Mouse (Mus musculus) granulocyte monocyte progenitor cell, adult 5-6 weeks (primary cell): ENCODE measurements around the gene Med20. TPM values are rescaled to one million over a fixed set of nuclear protein-coding genes. Genes with fewer than 3 reads are reported as not detected.
"Not testable (repeated sequence)": the region's sequence is repeated elsewhere in the genome, so short reads cannot be mapped to it uniquely, and the experiment has no call there.

Experiments
- ATAC-seq: replicated peaks from 2 replicates; pipeline ENCODE4 v1.8.0; 2016; ENCODE audit warnings: mild to moderate bottlenecking, moderate TSS enrichment, inconsistent platforms; ENCODE audit not compliant: poor library complexity, severe bottlenecking
- total RNA-seq, 2 experiments: library from RNA; stranded (forward) in 1 of 2; stranded (reverse) in 1 of 2; fragments of 200-712, 200-1000 nt in 1 of 2; fragments of >200 nt in 1 of 2; fragmentation: Nextera tagmentation in 1 of 2; gene quantifications; 2 replicates each; pipeline ENCODE4 v1.2.3; 2014 to 2017

Med20 gene
- total RNA-seq, 2 experiments from 2014 or later: 26.3 to 29.5 TPM

GRCm38 (mm10) chr17:47624572-47624971 is 13.2 kb downstream of the Med20 start:
- not testable (repeated sequence) for ATAC-seq

GRCm38 (mm10) chr17:47625088-47625487 is 13.7 kb downstream of the Med20 start:
- no peak for ATAC-seq

- ATAC-seq: no peak
Observed at GRCm38 (mm10) chr17:47626031-47626430, 14.6 kb downstream of the Med20 start.

- no peak for ATAC-seq
Observed at GRCm38 (mm10) chr17:47627791-47628190, 16.4 kb downstream of the Med20 start.

- peak; percentile 94 for ATAC-seq
Observed at GRCm38 (mm10) chr17:47628851-47629676, 17.7 kb downstream of the Med20 start.

- ATAC-seq: no peak
Observed at GRCm38 (mm10) chr17:47629717-47630677, 18.6 kb downstream of the Med20 start.

GRCm38 (mm10) chr17:47630678-47631065 is 19.3 kb downstream of the Med20 start, which contains the start of gene Usp49:
TSS of gene Usp49 (plus strand) at chr17:47630690.
- ATAC-seq: no peak

GRCm38 (mm10) chr17:47632181-47632840 is 20.9 kb downstream of the Med20 start:
- no peak for ATAC-seq

GRCm38 (mm10) chr17:47633999-47634770 is 22.8 kb downstream of the Med20 start:
- no peak for ATAC-seq

GRCm38 (mm10) chr17:47642992-47643391 is 31.6 kb downstream of the Med20 start:
- no peak for ATAC-seq

GRCm38 (mm10) chr17:47646683-47647082 is 35.3 kb downstream of the Med20 start:
- ATAC-seq: peak; percentile 97

- no peak for ATAC-seq
Observed at GRCm38 (mm10) chr17:47648966-47649365, 37.6 kb downstream of the Med20 start.

GRCm38 (mm10) chr17:47651953-47652352 is 40.6 kb downstream of the Med20 start:
- ATAC-seq: no peak

GRCm38 (mm10) chr17:47654346-47654745 is 43.0 kb downstream of the Med20 start:
- ATAC-seq: not testable (repeated sequence)

GRCm38 (mm10) chr17:47655697-47656096 is 44.3 kb downstream of the Med20 start:
- ATAC-seq: no peak

- no peak for ATAC-seq
Observed at GRCm38 (mm10) chr17:47657901-47658300, 46.5 kb downstream of the Med20 start.

- no peak; the same call in 1 of the 2 replicates for ATAC-seq
Observed at GRCm38 (mm10) chr17:47658741-47659243, 47.4 kb downstream of the Med20 start.

- ATAC-seq: no peak
Observed at GRCm38 (mm10) chr17:47663009-47663713, 51.8 kb downstream of the Med20 start.

- ATAC-seq: no peak
Observed at GRCm38 (mm10) chr17:47664474-47664873, 53.1 kb downstream of the Med20 start.
